Mouse (Mus musculus): ENCODE measurements around the gene Megf8. TPM values are rescaled to one million over a fixed set of nuclear protein-coding genes. Genes with fewer than 3 reads are reported as not detected.
A peak's percentile ranks its signal among the peaks of the same experiment; 100 is the strongest.

Megf8 gene
- polyA plus RNA-seq, 1 experiment from 2014 or later = 21.7 TPM

- 95% methylated on average over 3 of the region's 3 CpGs for WGBS
- Histone ChIP-seq H3K9me3 (peaks cover 10% of the 10 kb centered on the region; the same call in 1 of the 2 replicates), H3K4me3 (replicated peaks) (no peak overlapping the region), H3K27ac (no peak overlapping the region), H3K9ac (replicated peaks) (no peak overlapping the region), H3K4me1 (replicated peaks) (peaks cover 1% of the 10 kb centered on the region), H3K27me3 (no peaks in the 10 kb centered on the region), H3K4me2 (no peak overlapping the region), H3K36me3 (peaks cover 100% of the 10 kb centered on the region)
- no peak for ATAC-seq (ENCODE audit: insufficient number of reproducible peaks, insufficient read depth, low FRiP score, low TSS enrichment, low read depth)
These were observed 27.0 kb upstream of the Megf8 start for GRCm38 (mm10) chr7:25289925-25290324.

DNA sequence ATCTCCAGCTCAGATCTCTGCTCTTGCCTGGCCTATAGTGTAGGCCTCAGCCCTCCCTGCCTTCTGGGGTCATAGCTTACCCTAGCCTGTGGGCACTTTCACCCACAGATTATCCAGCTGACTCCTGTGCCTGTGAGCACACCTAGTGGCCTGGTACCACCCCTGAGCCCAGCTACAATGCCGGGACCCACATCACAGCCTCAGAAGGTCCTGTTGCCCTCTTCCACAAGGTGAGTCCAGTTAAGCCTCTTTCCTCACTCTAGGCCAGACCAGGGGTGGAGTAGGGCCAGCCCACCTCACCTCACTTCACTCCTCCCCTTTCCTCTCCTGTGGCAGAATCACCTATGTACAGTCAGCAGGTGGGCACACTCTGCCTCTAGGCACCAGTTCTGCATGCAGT, 26.5 kb upstream of the Megf8 start:
- ATAC-seq (ENCODE audit: insufficient number of reproducible peaks, insufficient read depth, low FRiP score, low TSS enrichment, low read depth) = no peak
- no peak overlapping the region for H3K4me3 ChIP-seq (replicated peaks)
- no peaks in the 10 kb centered on the region for H3K4me1 ChIP-seq (replicated peaks)
- H3K36me3 ChIP-seq = peaks cover 100% of the 10 kb centered on the region
- H3K9me3 ChIP-seq = peaks cover 10% of the 10 kb centered on the region; the same call in 1 of the 2 replicates
- 100% methylated on average over 1 of the region's 1 CpGs for WGBS
- no peaks in the 10 kb centered on the region for H3K27me3 ChIP-seq
- H3K4me2 ChIP-seq = no peak overlapping the region
- H3K27ac ChIP-seq = no peak overlapping the region
- H3K9ac ChIP-seq (replicated peaks) = no peak overlapping the region

DNA sequence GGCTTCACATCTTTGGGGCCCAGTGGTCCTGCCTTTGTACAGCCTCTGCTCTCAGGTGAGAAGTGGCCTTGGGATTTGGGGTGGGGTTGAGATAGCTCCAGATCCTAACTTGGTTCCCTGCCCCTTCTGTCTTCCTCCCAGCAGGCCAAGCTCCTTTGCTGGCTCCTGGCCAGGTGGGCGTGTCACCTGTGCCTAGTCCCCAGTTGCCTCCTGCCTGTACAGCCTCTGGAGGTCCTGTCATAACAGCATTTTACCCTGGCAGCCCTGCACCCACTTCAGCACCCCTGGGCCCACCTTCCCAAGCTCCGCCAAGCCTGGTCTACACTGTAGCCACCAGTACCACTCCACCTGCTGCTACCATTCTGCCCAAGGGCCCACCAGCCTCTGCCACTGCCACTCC, 26.1 kb upstream of the Megf8 start:
- H3K27ac ChIP-seq = peak overlapping the region; percentile 41; the same call in 1 of the 2 replicates
- no peak overlapping the region for H3K4me3 ChIP-seq (replicated peaks)

DNA sequence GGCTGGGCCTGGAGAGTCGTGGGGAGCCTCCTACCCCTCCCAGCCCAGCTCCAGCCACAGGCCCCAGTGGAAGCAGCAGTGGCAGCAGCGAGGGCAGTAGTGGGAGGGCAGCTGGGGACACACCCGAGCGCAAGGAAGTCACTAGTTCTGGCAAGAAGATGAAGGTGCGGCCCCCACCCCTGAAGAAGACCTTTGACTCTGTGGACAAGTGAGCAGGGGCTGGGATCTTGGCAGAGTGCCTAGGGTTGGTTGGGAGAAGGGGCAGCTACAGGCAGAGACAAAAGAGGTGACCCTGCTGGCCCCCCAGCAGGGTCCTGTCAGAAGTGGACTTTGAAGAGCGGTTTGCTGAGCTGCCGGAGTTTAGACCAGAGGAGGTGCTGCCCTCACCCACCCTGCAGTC, 24.9 kb upstream of the Megf8 start:
- no peaks in the 10 kb centered on the region for H3K27me3 ChIP-seq
- no peak overlapping the region for H3K9ac ChIP-seq (replicated peaks)
- no peak overlapping the region for H3K4me3 ChIP-seq (replicated peaks)
- peaks cover 93% of the 10 kb centered on the region for H3K36me3 ChIP-seq
- peaks cover 10% of the 10 kb centered on the region for H3K4me1 ChIP-seq (replicated peaks)
- H3K27ac ChIP-seq = no peak overlapping the region
- no peak for ATAC-seq (ENCODE audit: insufficient number of reproducible peaks, insufficient read depth, low FRiP score, low TSS enrichment, low read depth)
- 81% methylated on average over 7 of the region's 7 CpGs for WGBS
- H3K9me3 ChIP-seq = peaks cover 10% of the 10 kb centered on the region; the same call in 1 of the 2 replicates
- H3K4me2 ChIP-seq = no peak overlapping the region

More for the DNA sequence above, 26.1 kb upstream of the Megf8 start:
- H3K9me3 ChIP-seq = peaks cover 10% of the 10 kb centered on the region; the same call in 1 of the 2 replicates
- peaks cover under 1% of the 10 kb centered on the region for H3K4me1 ChIP-seq (replicated peaks)
- H3K36me3 ChIP-seq = peaks cover 100% of the 10 kb centered on the region
- no peak for ATAC-seq (ENCODE audit: insufficient number of reproducible peaks, insufficient read depth, low FRiP score, low TSS enrichment, low read depth)
- no peaks in the 10 kb centered on the region for H3K27me3 ChIP-seq
- H3K4me2 ChIP-seq = no peak overlapping the region
- H3K9ac ChIP-seq (replicated peaks) = no peak overlapping the region
- 93% methylated on average over 2 of the region's 2 CpGs for WGBS

DNA sequence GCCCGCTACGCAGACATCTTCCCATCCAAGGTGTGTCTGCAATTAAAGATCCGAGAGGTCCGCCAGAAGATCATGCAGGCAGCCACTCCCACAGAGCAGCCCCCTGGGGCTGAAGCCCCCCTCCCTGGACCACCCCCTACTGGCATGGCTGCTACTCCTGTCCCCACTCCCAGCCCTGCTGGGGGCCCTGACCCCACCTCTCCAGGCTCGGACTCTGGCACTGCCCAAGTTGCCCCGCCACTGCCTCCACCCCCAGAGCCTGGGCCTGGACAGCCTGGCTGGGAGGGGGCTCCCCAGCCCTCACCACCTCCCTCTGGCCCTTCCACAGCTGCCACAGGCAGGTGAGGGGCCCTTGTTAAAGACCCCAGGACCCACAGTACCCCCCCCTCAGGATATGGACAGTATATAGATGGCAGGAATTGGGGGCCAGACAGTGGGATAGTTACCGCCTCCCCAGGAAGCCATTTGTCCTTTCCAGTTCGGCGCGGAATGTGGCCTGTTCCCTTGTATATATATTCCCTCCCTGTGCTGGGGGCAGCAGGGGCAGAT, 23.7 kb upstream of the Megf8 start:
- Histone ChIP-seq H3K4me3 (replicated peaks) (no peak overlapping the region), H3K4me2 (no peak overlapping the region), H3K27me3 (no peaks in the 10 kb centered on the region), H3K9me3 (peaks cover 10% of the 10 kb centered on the region; the same call in 1 of the 2 replicates), H3K4me1 (replicated peaks) (peaks cover 14% of the 10 kb centered on the region), H3K27ac (peak overlapping the region; percentile 64; the same call in 1 of the 2 replicates), H3K36me3 (peaks cover 81% of the 10 kb centered on the region), H3K9ac (replicated peaks) (no peak overlapping the region)
- 83% methylated on average over 10 of the region's 10 CpGs for WGBS
- no peak for ATAC-seq (ENCODE audit: insufficient number of reproducible peaks, insufficient read depth, low FRiP score, low TSS enrichment, low read depth)

GRCm38 (mm10) chr7:25294495-25294894, 22.5 kb upstream of the Megf8 start:
- H3K4me1 ChIP-seq (replicated peaks) = peaks cover 19% of the 10 kb centered on the region
- no peak for ATAC-seq (ENCODE audit: insufficient number of reproducible peaks, insufficient read depth, low FRiP score, low TSS enrichment, low read depth)
- no peak overlapping the region for H3K9ac ChIP-seq (replicated peaks)
- peaks cover 69% of the 10 kb centered on the region for H3K36me3 ChIP-seq
- H3K9me3 ChIP-seq = peaks cover 4% of the 10 kb centered on the region; the same call in 1 of the 2 replicates
- no peaks in the 10 kb centered on the region for H3K27me3 ChIP-seq
- H3K4me2 ChIP-seq = no peak overlapping the region
- no peak overlapping the region for H3K4me3 ChIP-seq (replicated peaks)
- 0 out of 2 replicates have a peak overlapping the region, but pooled peaks have one; percentile 2 for H3K27ac ChIP-seq
- WGBS = 96% methylated on average over 4 of the region's 4 CpGs

GRCm38 (mm10) chr7:25294960-25295722, 21.8 kb upstream of the Megf8 start:
- 87% methylated on average over 12 of the region's 12 CpGs for WGBS
- no peak overlapping the region for H3K27ac ChIP-seq
- no peak overlapping the region for H3K9ac ChIP-seq (replicated peaks)
- no peak overlapping the region for H3K4me2 ChIP-seq
- ATAC-seq (ENCODE audit: insufficient number of reproducible peaks, insufficient read depth, low FRiP score, low TSS enrichment, low read depth) = no peak
- no peak overlapping the region for H3K4me3 ChIP-seq (replicated peaks)
- H3K36me3 ChIP-seq = peaks cover 62% of the 10 kb centered on the region
- peaks cover 19% of the 10 kb centered on the region for H3K4me1 ChIP-seq (replicated peaks)
- no peaks in the 10 kb centered on the region for H3K9me3 ChIP-seq
- H3K27me3 ChIP-seq = no peaks in the 10 kb centered on the region

GRCm38 (mm10) chr7:25296945-25297453, 20.0 kb upstream of the Megf8 start:
- peak; percentile 21; the same call in 1 of the 2 replicates for ATAC-seq (ENCODE audit: insufficient number of reproducible peaks, insufficient read depth, low FRiP score, low TSS enrichment, low read depth)
- Histone ChIP-seq H3K36me3 (peaks cover 44% of the 10 kb centered on the region), H3K9me3 (no peaks in the 10 kb centered on the region), H3K9ac (replicated peaks) (peak overlapping the region; percentile 91), H3K4me2 (peak overlapping the region; percentile 79), H3K4me3 (replicated peaks) (peak overlapping the region; percentile 87), H3K27ac (peak overlapping the region; percentile 97), H3K4me1 (replicated peaks) (peaks cover 19% of the 10 kb centered on the region), H3K27me3 (no peaks in the 10 kb centered on the region)
- under 1% methylated on average over 21 of the region's 21 CpGs for WGBS

DNA sequence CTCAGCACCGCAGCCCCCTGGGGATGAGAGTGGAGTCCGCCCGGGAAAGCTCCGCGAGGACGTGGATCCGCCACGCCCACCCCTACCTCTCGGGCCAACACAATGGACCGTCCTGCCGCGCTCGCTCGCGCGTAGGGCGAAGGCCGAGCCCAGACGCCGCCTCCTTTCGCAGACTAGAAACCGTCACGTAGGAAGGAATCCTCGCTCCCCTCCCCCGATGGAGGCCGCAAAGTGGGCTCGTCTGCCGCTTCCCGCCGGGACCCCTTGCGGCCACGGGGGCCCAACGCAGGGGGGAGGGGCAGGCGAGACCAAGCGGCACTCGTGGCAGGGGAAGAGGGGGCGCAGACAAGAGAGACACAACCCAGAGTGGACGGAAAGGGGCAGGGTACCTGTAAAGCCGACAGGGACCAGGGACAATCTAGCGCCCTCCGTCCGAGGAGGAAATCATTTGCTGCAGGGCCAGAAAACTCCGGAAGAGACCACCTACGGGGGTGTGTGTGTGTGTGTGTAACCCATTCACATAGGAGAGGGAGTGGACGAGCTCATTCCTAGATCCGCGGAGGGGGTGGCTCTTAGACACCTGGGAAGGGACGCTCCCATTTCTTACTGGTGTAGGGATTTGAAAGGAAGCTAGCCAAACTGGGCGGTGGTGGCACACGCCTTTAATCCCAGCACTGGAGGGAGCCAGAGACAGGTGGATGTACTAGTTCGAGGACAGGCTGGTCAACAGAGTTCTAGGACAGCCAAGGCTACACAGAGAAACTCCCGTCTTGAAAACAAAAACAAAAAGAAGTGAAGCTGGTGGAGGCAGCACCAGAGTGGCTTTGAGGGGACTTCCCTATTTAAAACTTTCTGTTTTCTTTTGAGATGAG, 19.3 kb upstream of the Megf8 start, which contains the start of gene Pafah1b3:
Gene Pafah1b3 (minus strand): TSS at position 533 of the 872 bp plus-strand sequence.
- peak; percentile 93 for ATAC-seq (ENCODE audit: insufficient number of reproducible peaks, insufficient read depth, low FRiP score, low TSS enrichment, low read depth)
- Histone ChIP-seq H3K27ac (peak within 1 kb of the TSS; percentile 97), H3K4me2 (peak within 1 kb of the TSS; percentile 79), H3K9me3 (no peaks in the 10 kb centered on the region), H3K4me1 (replicated peaks) (peaks cover 19% of the 10 kb centered on the region), H3K9ac (replicated peaks) (peak within 1 kb of the TSS; percentile 91), H3K4me3 (replicated peaks) (peak within 1 kb of the TSS; percentile 87), H3K27me3 (no peaks in the 10 kb centered on the region), H3K36me3 (peaks cover 37% of the 10 kb centered on the region)
- WGBS = under 1% methylated on average over 52 of the region's 52 CpGs

DNA sequence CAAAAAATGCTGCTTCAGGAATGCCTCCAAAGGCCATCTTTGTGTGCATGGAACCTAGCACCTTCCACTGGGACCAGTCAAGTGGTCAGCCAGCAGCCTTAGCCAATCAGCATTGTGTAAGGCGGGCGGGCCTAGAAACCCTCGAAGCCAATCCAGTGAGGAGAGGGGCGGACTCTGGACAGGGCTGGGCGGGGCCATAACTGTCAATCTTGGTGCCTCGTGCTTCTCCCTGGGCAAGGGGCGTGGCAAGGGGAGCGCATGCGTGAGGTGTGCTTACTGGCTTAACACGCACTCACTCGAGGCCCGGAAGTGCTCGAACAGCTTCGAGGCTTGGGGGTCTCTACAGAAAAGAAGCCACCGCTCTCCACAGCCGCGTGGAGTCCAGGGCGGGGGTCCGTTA, 15.9 kb upstream of the Megf8 start, which contains the start of gene Prr19:
Gene Prr19 (plus strand): TSS at position 349 of the 400 bp plus-strand sequence.
- Histone ChIP-seq H3K36me3 (peaks cover 3% of the 10 kb centered on the region), H3K4me1 (replicated peaks) (peaks cover 25% of the 10 kb centered on the region), H3K9me3 (no peaks in the 10 kb centered on the region), H3K9ac (replicated peaks) (no peak within 1 kb of the TSS), H3K4me3 (replicated peaks) (no peak within 1 kb of the TSS), H3K27me3 (peaks cover 12% of the 10 kb centered on the region), H3K27ac (no peak within 1 kb of the TSS), H3K4me2 (no peak within 1 kb of the TSS)
- 59% methylated on average over 19 of the region's 19 CpGs for WGBS
- no peak for ATAC-seq (ENCODE audit: insufficient number of reproducible peaks, insufficient read depth, low FRiP score, low TSS enrichment, low read depth)
